Mouse (Mus musculus): Measurements from ENCODE around the gene Olfr902.
"Not testable (repeated sequence)": the region's sequence is repeated elsewhere in the genome, so short reads cannot be mapped to it uniquely, and the experiment has no call there.

- TF ChIP-seq CTCF (IDR thresholded peaks at IDR 0.05; ENCODE audit: borderline replicate concordance, insufficient read depth, low read length); POLR2A (IDR thresholded peaks at IDR 0.05; ENCODE audit: low read depth, low read length): not testable (repeated sequence)
Measured at GRCm38 (mm10) chr9:38413502-38413901, 34.0 kb upstream of the Olfr902 start.

All from embryonic fibroblast, embryonic 13.5 days (primary cell).